Mouse (Mus musculus) MEL (cell line): ENCODE measurements at regions not wholly inside any gene's neighbourhood (a gene's known extent, or its start where the extent isn't known, plus 50 kb on each side); places are given as distances from the start of the nearest gene placed in this dataset.

Experiments
- DNase-seq: peaks from one replicate; pipeline ENCODE4 v3.0.0; 2011; ENCODE audit warnings: low read depth, low spot score
- H3K27ac ChIP-seq: 2 replicates; pipeline ENCODE4 v1.5.1; 2012; ENCODE audit warnings: low read depth, mild to moderate bottlenecking, control low read depth, low read length, moderate library complexity; ENCODE audit not compliant: control insufficient read depth
- H3K27me3 ChIP-seq, 2 experiments: fragments of 150-350 bp in 1 of 2; sonication (generic) in 1 of 2; 2 replicates each; pipeline ENCODE4 v1.6.1; 2012; ENCODE audit warnings: low read length in 2 of 2, mild to moderate bottlenecking in 2 of 2, improper control_type of control experiment in 1 of 2, moderate library complexity in 1 of 2; ENCODE audit not compliant: insufficient read depth in 2 of 2, control insufficient read depth in 1 of 2
- H3K36me3 ChIP-seq, 2 experiments: 2 replicates each; pipeline ENCODE4 v1.6.1; 2012 to 2014; ENCODE audit warnings: low read length in 2 of 2, improper control_type of control experiment in 1 of 2, inconsistent platforms in 1 of 2, mild to moderate bottlenecking in 1 of 2; ENCODE audit not compliant: insufficient read depth in 2 of 2, control insufficient read depth in 1 of 2
- H3K4me1 ChIP-seq, 2 experiments: fragments of 150-350 bp in 1 of 2; sonication (generic) in 1 of 2; 2 replicates each; pipeline ENCODE4 v1.6.1; 2012; ENCODE audit warnings: low read length in 2 of 2, improper control_type of control experiment in 1 of 2, mild to moderate bottlenecking in 1 of 2; ENCODE audit not compliant: insufficient read depth in 2 of 2, control insufficient read depth in 1 of 2
- H3K4me3 ChIP-seq, 2 experiments: fragments of 150-350 bp in 1 of 2; sonication (generic) in 1 of 2; 2 replicates each; pipeline ENCODE4 v1.5.1; 2012; ENCODE audit warnings: low read depth in 2 of 2, low read length in 2 of 2, mild to moderate bottlenecking in 2 of 2, moderate library complexity in 2 of 2, control low read depth in 1 of 2, improper control_type of control experiment in 1 of 2; ENCODE audit not compliant: control insufficient read depth in 1 of 2, insufficient read depth in 1 of 2
- H3K79me2 ChIP-seq: 2 replicates; pipeline ENCODE4 v1.6.1; 2012; ENCODE audit warnings: mild to moderate bottlenecking, low read length, moderate library complexity; ENCODE audit not compliant: control insufficient read depth, poor library complexity, insufficient read depth
- H3K9ac ChIP-seq: 2 replicates; pipeline ENCODE4 v1.6.1; 2012; ENCODE audit warnings: low read depth, mild to moderate bottlenecking, control low read depth, low read length, moderate library complexity; ENCODE audit not compliant: control insufficient read depth, poor library complexity, severe bottlenecking
- H3K9me3 ChIP-seq: fragments of 150-350 bp; sonication (generic); replicated peaks from 2 replicates; pipeline ENCODE4 v1.6.1; 2012; ENCODE audit warnings: mild to moderate bottlenecking, low read length, improper control_type of control experiment, moderate library complexity; ENCODE audit not compliant: insufficient read depth
- CHD1 ChIP-seq: IDR thresholded peaks from 2 replicates; pipeline ENCODE4 v1.6.1; 2012; ENCODE audit warnings: low read depth, mild to moderate bottlenecking, inconsistent platforms, low read length, improper control_type of control experiment
- CHD2 ChIP-seq: IDR thresholded peaks from 2 replicates; pipeline ENCODE4 v1.6.1; 2011; ENCODE audit warnings: low read length, improper control_type of control experiment
- CTCF ChIP-seq, 3 experiments: IDR thresholded peaks in 2 of 3; conservative IDR thresholded peaks in 1 of 3; 2 replicates each; pipeline ENCODE4 v1.5.1; 2011 to 2012; ENCODE audit warnings: low read length in 3 of 3, low read depth in 2 of 3, mild to moderate bottlenecking in 2 of 3, improper control_type of control experiment in 1 of 3, inconsistent platforms in 1 of 3, mixed read lengths in 1 of 3, moderate library complexity in 1 of 3; ENCODE audit not compliant: control insufficient read depth in 1 of 3, insufficient read depth in 1 of 3, poor library complexity in 1 of 3, severe bottlenecking in 1 of 3
- E2F4 ChIP-seq: IDR thresholded peaks from 2 replicates; pipeline ENCODE4 v1.6.1; 2011; ENCODE audit warnings: low read depth, low read length, improper control_type of control experiment, borderline replicate concordance
- ELF1 ChIP-seq: IDR thresholded peaks from 2 replicates; pipeline ENCODE4 v1.6.1; 2014; ENCODE audit warnings: low read depth, mild to moderate bottlenecking, inconsistent platforms, low read length, improper control_type of control experiment, moderate library complexity
- EP300 ChIP-seq, 2 experiments: IDR thresholded peaks; 2 replicates each; pipeline ENCODE4 v1.6.1; 2011; ENCODE audit warnings: improper control_type of control experiment in 2 of 2, low read length in 2 of 2, low read depth in 1 of 2, mild to moderate bottlenecking in 1 of 2
- ETS1 ChIP-seq: IDR thresholded peaks from 2 replicates; pipeline ENCODE4 v1.6.1; 2012; ENCODE audit warnings: low read depth, mild to moderate bottlenecking, inconsistent platforms, low read length, improper control_type of control experiment, moderate library complexity
- GABPA ChIP-seq: IDR thresholded peaks from 2 replicates; pipeline ENCODE4 v1.6.1; 2012; ENCODE audit warnings: low read depth, mild to moderate bottlenecking, inconsistent platforms, low read length, improper control_type of control experiment, moderate library complexity
- HCFC1 ChIP-seq: IDR thresholded peaks from 2 replicates; pipeline ENCODE4 v1.6.1; 2012; ENCODE audit warnings: low read depth, mild to moderate bottlenecking, inconsistent platforms, low read length, improper control_type of control experiment, moderate library complexity
- MEF2A ChIP-seq: IDR thresholded peaks from 2 replicates; pipeline ENCODE4 v1.6.1; 2014; ENCODE audit warnings: low read depth, mild to moderate bottlenecking, inconsistent platforms, low read length, improper control_type of control experiment; ENCODE audit not compliant: poor library complexity, insufficient replicate concordance, severe bottlenecking; ENCODE audit errors: extremely low read depth
- MXI1 ChIP-seq: IDR thresholded peaks from 2 replicates; pipeline ENCODE4 v1.6.1; 2011; ENCODE audit warnings: mild to moderate bottlenecking, low read depth, low read length, improper control_type of control experiment
- NELFE ChIP-seq: IDR thresholded peaks from 2 replicates; pipeline ENCODE4 v1.6.1; 2011; ENCODE audit warnings: low read depth, low read length, improper control_type of control experiment
- NRF1 ChIP-seq: IDR thresholded peaks from 2 replicates; pipeline ENCODE4 v1.6.1; 2014; ENCODE audit warnings: low read depth, mild to moderate bottlenecking, inconsistent platforms, low read length, improper control_type of control experiment, moderate library complexity; ENCODE audit not compliant: poor library complexity, insufficient read depth, severe bottlenecking
- POLR2A ChIP-seq, 2 experiments: IDR thresholded peaks; 2 replicates each; pipeline ENCODE4 v1.6.1; 2011 to 2012; ENCODE audit warnings: low read length in 2 of 2, mild to moderate bottlenecking in 2 of 2, control low read depth in 1 of 2, improper control_type of control experiment in 1 of 2, low read depth in 1 of 2, moderate library complexity in 1 of 2; ENCODE audit not compliant: control insufficient read depth in 1 of 2, insufficient read depth in 1 of 2, poor library complexity in 1 of 2
- RAD21 ChIP-seq: IDR thresholded peaks from 2 replicates; pipeline ENCODE4 v1.6.1; 2011; ENCODE audit warnings: mild to moderate bottlenecking, low read depth, low read length, improper control_type of control experiment
- SIN3A ChIP-seq: IDR thresholded peaks from 2 replicates; pipeline ENCODE4 v1.6.1; 2012; ENCODE audit warnings: low read length, improper control_type of control experiment, inconsistent platforms
- SMC3 ChIP-seq: IDR thresholded peaks from 2 replicates; pipeline ENCODE4 v1.6.1; 2011; ENCODE audit warnings: low read depth, low read length, improper control_type of control experiment
- TAL1 ChIP-seq: IDR thresholded peaks from 2 replicates; pipeline ENCODE4 v1.6.1; 2012; ENCODE audit warnings: mild to moderate bottlenecking, inconsistent platforms, low read length, moderate library complexity, mixed read lengths
- UBTF ChIP-seq: IDR thresholded peaks from 2 replicates; pipeline ENCODE4 v1.6.1; 2012; ENCODE audit warnings: low read depth, mild to moderate bottlenecking, inconsistent platforms, low read length, improper control_type of control experiment, moderate library complexity, borderline replicate concordance; ENCODE audit not compliant: insufficient read depth
- ZC3H11A ChIP-seq: IDR thresholded peaks from 2 replicates; pipeline ENCODE4 v1.6.1; 2012; ENCODE audit warnings: low read depth, mild to moderate bottlenecking, inconsistent platforms, low read length, improper control_type of control experiment
- ZKSCAN1 ChIP-seq: IDR thresholded peaks from 2 replicates; pipeline ENCODE4 v1.6.1; 2012; ENCODE audit warnings: low read depth, mild to moderate bottlenecking, inconsistent platforms, low read length, improper control_type of control experiment, moderate library complexity
- ZMIZ1 ChIP-seq: IDR thresholded peaks from 2 replicates; pipeline ENCODE4 v1.6.1; 2012; ENCODE audit warnings: low read depth, mild to moderate bottlenecking, inconsistent platforms, low read length, improper control_type of control experiment, moderate library complexity
- ZNF384 ChIP-seq: IDR thresholded peaks from 2 replicates; pipeline ENCODE4 v1.6.1; 2012; ENCODE audit warnings: low read depth, mild to moderate bottlenecking, inconsistent platforms, low read length, improper control_type of control experiment

- H3K4me3 ChIP-seq = no peak overlapping the region
Observed at GRCm38 (mm10) chr15:69923833-69924232, 3423.1 kb upstream of the Lrrc6 start.

DNA sequence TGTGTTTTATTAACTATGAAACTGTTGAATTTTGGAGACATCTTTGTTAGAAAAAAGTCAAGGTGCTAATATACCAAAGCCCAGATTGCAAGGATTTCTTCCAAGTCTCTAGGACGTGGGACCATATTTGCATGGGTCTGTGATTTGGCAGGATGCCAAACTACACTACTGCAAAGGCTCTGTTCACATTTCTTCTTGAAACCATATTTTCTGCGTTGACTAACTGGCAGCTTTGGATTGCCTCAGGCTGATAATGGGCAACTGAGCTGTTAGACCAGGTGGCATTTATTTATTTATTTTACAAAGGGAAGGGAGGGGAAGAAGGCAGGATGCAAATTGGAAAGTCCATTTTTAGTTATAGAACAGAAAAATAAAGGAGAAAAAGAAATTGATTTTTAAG, 3422.6 kb upstream of the Lrrc6 start:
- Histone ChIP-seq H3K9me3 (no peaks in the 10 kb centered on the region), H3K79me2 (no peaks in the 10 kb centered on the region), H3K36me3 (no peaks in the 10 kb centered on the region), H3K27me3 (no peaks in the 10 kb centered on the region), H3K4me3 (no peak overlapping the region), H3K4me1 (no peaks in the 10 kb centered on the region), H3K9ac (no peak overlapping the region), H3K27ac (no peak overlapping the region)
- DNase-seq = no peak
- TF ChIP-seq CHD2 = no peak
- TF ChIP-seq GABPA = no peak
- TF ChIP-seq E2F4 = no peak
- no peak for TF ChIP-seq EP300 (IDR thresholded peaks at IDR 0.05; ENCODE audit: low read depth in 1 of 2, low read length in 2 of 2)
- no peak for TF ChIP-seq POLR2A (IDR thresholded peaks at IDR 0.05; ENCODE audit: control insufficient read depth in 1 of 2, insufficient read depth in 1 of 2, low read depth in 1 of 2, low read length in 2 of 2, poor library complexity in 1 of 2)
- TF ChIP-seq TAL1 = no peak
- no peak for TF ChIP-seq CHD1

More at GRCm38 (mm10) chr15:69923833-69924232, 3423.1 kb upstream of the Lrrc6 start:
- Histone ChIP-seq H3K79me2 (no peaks in the 10 kb centered on the region), H3K4me1 (no peaks in the 10 kb centered on the region), H3K9ac (no peak overlapping the region), H3K36me3 (no peaks in the 10 kb centered on the region), H3K27ac (no peak overlapping the region), H3K9me3 (no peaks in the 10 kb centered on the region), H3K27me3 (no peaks in the 10 kb centered on the region)
- no peak for TF ChIP-seq RAD21
- no peak for TF ChIP-seq POLR2A (IDR thresholded peaks at IDR 0.05; ENCODE audit: control insufficient read depth in 1 of 2, insufficient read depth in 1 of 2, low read depth in 1 of 2, low read length in 2 of 2, poor library complexity in 1 of 2)
- no peak for TF ChIP-seq E2F4
- no peak for TF ChIP-seq NELFE
- DNase-seq = no peak

- Histone ChIP-seq H3K79me2 (no peaks in the 10 kb centered on the region), H3K36me3 (no peaks in the 10 kb centered on the region), H3K27me3 (no peaks in the 10 kb centered on the region), H3K4me1 (no peaks in the 10 kb centered on the region), H3K4me3 (no peak overlapping the region), H3K9me3 (no peaks in the 10 kb centered on the region), H3K27ac (no peak overlapping the region), H3K9ac (no peak overlapping the region)
- DNase-seq = no peak
- TF ChIP-seq E2F4 (no peak), HCFC1 (no peak), SMC3 (no peak), MXI1 (no peak), EP300 (IDR thresholded peaks at IDR 0.05; ENCODE audit: low read depth in 1 of 2, low read length in 2 of 2) (no peak), SIN3A (no peak), ZNF384 (no peak), NRF1 (no peak), ETS1 (no peak), ELF1 (no peak), CHD1 (no peak), CHD2 (no peak), ZKSCAN1 (no peak), GABPA (no peak), ZC3H11A (no peak), UBTF (no peak), CTCF (IDR thresholded peaks at IDR 0.05 in 2 of 3, conservative IDR thresholded peaks at IDR 0.05 in 1 of 3; ENCODE audit: control insufficient read depth in 1 of 3, insufficient read depth in 1 of 3, low read depth in 2 of 3, low read length in 3 of 3, poor library complexity in 1 of 3, severe bottlenecking in 1 of 3) (no peak), ZMIZ1 (no peak), MEF2A (no peak)
- TF ChIP-seq, all 39 proteins: peak for 0
Observed at GRCm38 (mm10) chr15:69922176-69922575, 3421.5 kb upstream of the Lrrc6 start.
